Mouse (Mus musculus): Measurements from ENCODE around the gene Umps. TPM values are rescaled to one million over a fixed set of nuclear protein-coding genes. Genes with fewer than 3 reads are reported as not detected.

Umps gene
- polyA plus RNA-seq (2015; fragmentation: Nextera tagmentation; extraction: Ambion mirVana) = 34.0 and 35.1 TPM in 2 replicates

DNA sequence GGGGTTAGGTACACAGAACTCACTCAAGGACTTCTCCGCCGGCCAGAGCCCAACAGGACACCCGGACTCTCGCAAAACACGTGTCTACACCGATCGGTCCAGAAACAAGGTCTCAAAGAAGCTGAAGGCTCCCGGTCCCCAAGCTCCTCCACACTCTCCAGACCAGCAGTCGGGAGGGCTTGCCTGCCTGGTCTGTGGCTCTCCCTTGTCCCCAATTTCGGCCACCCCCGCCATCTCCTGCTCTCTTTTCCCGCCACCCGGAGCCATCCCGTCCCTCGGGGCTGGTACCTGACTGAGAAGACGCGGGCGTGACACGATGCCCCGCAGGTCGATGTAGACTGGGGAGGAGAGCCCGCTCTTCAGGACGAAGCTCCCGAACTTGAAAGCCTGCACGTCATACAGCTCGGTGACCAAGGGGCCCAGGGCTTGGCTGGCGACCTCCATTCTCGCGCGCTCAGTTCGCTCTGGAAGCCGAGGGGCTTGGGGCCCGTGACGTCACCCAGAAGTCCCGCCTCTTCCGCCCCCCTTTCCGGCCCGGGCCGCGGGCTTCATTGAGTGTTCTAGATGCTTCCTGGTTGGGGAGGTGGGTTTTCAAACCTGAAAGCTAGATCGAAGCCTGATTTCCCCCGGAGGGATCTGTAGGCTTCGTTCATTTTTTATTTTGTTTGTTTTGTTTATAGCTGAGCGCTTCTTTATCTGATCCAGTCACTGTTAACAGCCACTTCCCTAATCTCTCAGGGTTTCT is at the start of gene Umps:
TSS of gene Umps (minus strand) at position 501 of the 745 bp plus-strand sequence.
- H3K27ac ChIP-seq (replicated peaks) = peak within 1 kb of the TSS; percentile 54
- H3K4me1 ChIP-seq (replicated peaks) = peaks cover 31% of the 10 kb centered on the region
- H3K4me3 ChIP-seq (replicated peaks) = peak within 1 kb of the TSS; percentile 90
- WGBS (ENCODE audit: insufficient replicate concordance) = under 1% methylated on average over 44 of the region's 44 CpGs
- H3K4me2 ChIP-seq = peak within 1 kb of the TSS; percentile 88
- ATAC-seq (ENCODE audit: insufficient read depth) = peak; percentile 80
- H3K36me3 ChIP-seq (replicated peaks) = peaks cover 18% of the 10 kb centered on the region
- no peaks in the 10 kb centered on the region for H3K9me3 ChIP-seq (replicated peaks)
- H3K9ac ChIP-seq = peak within 1 kb of the TSS; percentile 87
- no peaks in the 10 kb centered on the region for H3K27me3 ChIP-seq

DNA sequence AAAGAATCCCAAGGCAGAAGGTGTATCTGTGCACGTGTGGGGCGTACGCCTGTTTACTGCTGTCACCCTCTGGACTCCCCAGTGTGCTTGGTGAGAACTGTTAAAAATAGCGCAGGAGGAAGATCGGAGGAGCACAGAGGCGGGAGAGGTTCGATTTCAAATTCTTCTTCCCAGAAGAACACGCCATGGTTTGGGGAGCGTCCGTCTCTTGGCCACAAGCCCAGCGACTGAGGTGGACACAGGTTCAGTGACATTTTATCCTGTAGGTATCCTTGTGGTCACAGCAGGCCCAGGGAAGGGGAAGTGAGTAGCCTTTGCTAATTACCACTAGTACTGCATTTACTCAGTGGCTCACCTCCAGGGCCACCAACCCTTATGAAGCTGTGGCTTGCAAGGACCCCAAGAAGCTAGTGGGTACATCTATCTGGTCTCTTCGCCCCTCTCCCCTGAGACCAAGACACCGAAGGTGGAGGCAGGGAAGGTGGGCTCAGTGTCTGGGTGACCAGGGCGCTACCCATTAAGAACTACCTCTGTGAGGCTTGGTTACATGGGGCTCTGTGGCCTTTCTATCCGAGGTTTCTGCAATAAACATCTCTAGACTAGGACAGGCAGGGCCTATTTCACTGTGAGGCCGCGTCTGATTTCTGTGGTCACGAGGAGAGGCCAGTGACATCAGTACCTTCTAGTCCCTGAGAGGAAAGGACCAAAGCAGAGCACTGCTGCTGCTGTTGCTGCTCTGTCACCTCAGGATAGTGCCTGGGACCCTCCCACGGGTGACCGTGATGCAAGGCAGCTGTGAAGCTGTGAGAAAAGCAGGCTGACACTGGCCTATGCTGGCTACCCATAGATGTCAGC is 45.4 kb upstream of the Umps start:
- Histone ChIP-seq H3K4me3 (replicated peaks) (no peak overlapping the region), H3K27ac (replicated peaks) (no peak overlapping the region), H3K4me2 (no peak overlapping the region), H3K9ac (no peak overlapping the region), H3K36me3 (replicated peaks) (peaks cover 10% of the 10 kb centered on the region; the same call in 1 of the 2 replicates), H3K9me3 (replicated peaks) (no peaks in the 10 kb centered on the region), H3K4me1 (replicated peaks) (no peaks in the 10 kb centered on the region; the same call in 1 of the 2 replicates), H3K27me3 (no peaks in the 10 kb centered on the region)
- ATAC-seq (ENCODE audit: insufficient read depth) = no peak
- 67% methylated on average over 20 of the region's 20 CpGs for WGBS (ENCODE audit: insufficient replicate concordance)

DNA sequence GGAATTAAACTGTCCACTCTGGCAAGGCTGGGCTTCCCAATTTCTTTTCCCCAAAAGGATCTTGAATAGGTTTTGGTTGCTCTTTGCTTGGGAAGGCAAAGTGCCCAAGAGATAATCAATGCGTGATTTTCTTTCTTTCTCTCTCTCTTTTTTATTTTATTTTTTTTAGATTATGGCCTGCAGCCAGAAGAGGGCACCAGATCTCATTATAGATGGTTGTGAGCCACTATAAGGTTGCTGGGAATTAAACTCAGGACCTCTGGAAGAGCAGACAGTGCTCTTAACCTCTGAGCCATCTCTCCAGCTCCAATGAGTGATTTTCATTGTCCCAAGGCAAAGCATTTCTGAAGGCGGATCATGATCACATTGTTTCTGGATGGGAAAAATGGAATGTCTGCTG is 42.7 kb upstream of the Umps start:
- H3K4me1 ChIP-seq (replicated peaks) = no peaks in the 10 kb centered on the region; the same call in 1 of the 2 replicates
- WGBS (ENCODE audit: insufficient replicate concordance) = 78% methylated on average over 2 of the region's 2 CpGs
- H3K9me3 ChIP-seq (replicated peaks) = no peaks in the 10 kb centered on the region
- no peaks in the 10 kb centered on the region for H3K27me3 ChIP-seq
- no peak overlapping the region for H3K9ac ChIP-seq
- H3K4me2 ChIP-seq = no peak overlapping the region
- H3K4me3 ChIP-seq (replicated peaks) = no peak overlapping the region
- no peak overlapping the region for H3K27ac ChIP-seq (replicated peaks)
- H3K36me3 ChIP-seq (replicated peaks) = peaks cover 10% of the 10 kb centered on the region; the same call in 1 of the 2 replicates
- no peak for ATAC-seq (ENCODE audit: insufficient read depth)

DNA sequence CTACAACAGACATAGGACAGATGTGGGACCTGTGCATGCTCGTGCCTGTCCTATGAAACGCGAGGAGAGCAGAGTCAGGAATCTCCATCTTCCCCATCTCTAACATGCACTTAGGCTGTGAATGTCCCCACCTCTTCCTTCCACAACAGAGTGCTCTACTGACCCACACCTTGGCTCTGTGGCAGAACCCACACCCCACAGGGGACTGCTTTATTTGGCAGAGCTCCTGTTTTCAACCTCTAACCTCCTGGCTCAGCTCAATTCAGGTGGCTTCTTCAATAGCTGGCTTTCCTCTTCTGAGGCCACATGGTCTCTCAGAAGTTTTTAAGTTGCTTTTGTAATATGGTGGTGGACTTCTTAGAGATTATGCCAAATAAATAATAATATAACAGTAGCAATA is 39.1 kb upstream of the Umps start:
- ATAC-seq (ENCODE audit: insufficient read depth) = no peak
- Histone ChIP-seq H3K36me3 (replicated peaks) (peaks cover 5% of the 10 kb centered on the region; the same call in 1 of the 2 replicates), H3K9me3 (replicated peaks) (no peaks in the 10 kb centered on the region), H3K27me3 (no peaks in the 10 kb centered on the region), H3K9ac (no peak overlapping the region), H3K4me2 (no peak overlapping the region), H3K4me1 (replicated peaks) (no peaks in the 10 kb centered on the region; the same call in 1 of the 2 replicates), H3K4me3 (replicated peaks) (no peak overlapping the region), H3K27ac (replicated peaks) (no peak overlapping the region)
- WGBS (ENCODE audit: insufficient replicate concordance) = 84% methylated on average over 3 of the region's 3 CpGs

DNA sequence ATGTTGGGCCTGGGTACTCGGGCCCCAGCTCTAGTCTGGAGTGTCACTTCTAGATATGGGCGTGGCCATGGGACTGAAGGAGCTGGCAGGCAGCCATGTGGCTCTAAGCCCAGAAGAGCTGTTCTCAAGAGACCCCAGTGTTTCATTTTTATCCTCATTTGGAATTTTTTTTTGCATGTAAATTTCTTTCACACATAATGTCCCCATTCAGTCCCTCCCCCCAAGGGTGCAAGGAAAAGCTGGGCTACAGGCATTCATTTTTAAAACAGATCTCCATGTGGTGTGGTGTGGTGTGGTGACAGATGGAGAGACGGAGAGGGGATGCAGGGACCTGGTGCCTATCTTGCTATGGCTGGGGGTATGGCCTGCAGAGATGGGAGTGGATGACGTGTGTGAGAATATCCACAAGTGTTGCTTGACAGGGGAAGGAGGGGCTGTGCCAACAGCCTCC is 37.3 kb upstream of the Umps start:
- no peaks in the 10 kb centered on the region for H3K36me3 ChIP-seq (replicated peaks)
- no peak overlapping the region for H3K4me2 ChIP-seq
- H3K4me3 ChIP-seq (replicated peaks) = no peak overlapping the region
- H3K27me3 ChIP-seq = no peaks in the 10 kb centered on the region
- no peaks in the 10 kb centered on the region; the same call in 1 of the 2 replicates for H3K4me1 ChIP-seq (replicated peaks)
- H3K9ac ChIP-seq = no peak overlapping the region
- WGBS (ENCODE audit: insufficient replicate concordance) = 38% methylated on average over 4 of the region's 4 CpGs
- no peak for ATAC-seq (ENCODE audit: insufficient read depth)
- no peaks in the 10 kb centered on the region for H3K9me3 ChIP-seq (replicated peaks)
- no peak overlapping the region for H3K27ac ChIP-seq (replicated peaks)

DNA sequence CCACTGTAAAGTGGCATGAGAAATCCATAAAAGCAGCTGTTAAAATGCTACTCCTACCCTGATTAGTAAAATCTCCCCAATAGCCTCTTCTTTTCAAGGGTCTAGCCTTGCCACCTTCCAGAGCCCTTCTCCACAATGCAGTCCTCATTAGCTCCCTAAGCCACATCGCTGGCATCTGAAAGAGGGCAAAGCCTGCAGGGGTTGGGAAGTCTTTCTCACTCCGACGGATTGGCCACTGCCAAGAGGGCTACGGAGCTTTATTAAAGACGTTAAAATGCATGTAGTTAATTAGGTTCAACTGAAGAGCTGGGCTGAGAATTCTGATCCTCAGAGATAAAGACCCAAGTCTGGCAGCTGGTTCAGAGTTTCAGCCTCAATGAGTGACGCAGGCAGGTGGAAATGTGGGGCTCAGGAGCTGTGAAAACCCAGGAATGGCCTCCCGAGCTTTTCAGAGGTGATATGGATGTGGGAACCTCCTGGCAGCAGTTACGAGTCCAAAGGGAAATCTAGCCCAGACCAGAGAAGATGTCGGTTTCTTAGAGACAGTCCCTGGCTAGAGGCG is 36.8 kb upstream of the Umps start:
- H3K36me3 ChIP-seq (replicated peaks) = no peaks in the 10 kb centered on the region
- H3K4me1 ChIP-seq (replicated peaks) = no peaks in the 10 kb centered on the region; the same call in 1 of the 2 replicates
- no peaks in the 10 kb centered on the region for H3K9me3 ChIP-seq (replicated peaks)
- no peak for ATAC-seq (ENCODE audit: insufficient read depth)
- H3K9ac ChIP-seq = no peak overlapping the region
- no peak overlapping the region for H3K4me3 ChIP-seq (replicated peaks)
- 61% methylated on average over 10 of the region's 10 CpGs for WGBS (ENCODE audit: insufficient replicate concordance)
- no peak overlapping the region for H3K27ac ChIP-seq (replicated peaks)
- H3K4me2 ChIP-seq = no peak overlapping the region
- no peaks in the 10 kb centered on the region for H3K27me3 ChIP-seq

DNA sequence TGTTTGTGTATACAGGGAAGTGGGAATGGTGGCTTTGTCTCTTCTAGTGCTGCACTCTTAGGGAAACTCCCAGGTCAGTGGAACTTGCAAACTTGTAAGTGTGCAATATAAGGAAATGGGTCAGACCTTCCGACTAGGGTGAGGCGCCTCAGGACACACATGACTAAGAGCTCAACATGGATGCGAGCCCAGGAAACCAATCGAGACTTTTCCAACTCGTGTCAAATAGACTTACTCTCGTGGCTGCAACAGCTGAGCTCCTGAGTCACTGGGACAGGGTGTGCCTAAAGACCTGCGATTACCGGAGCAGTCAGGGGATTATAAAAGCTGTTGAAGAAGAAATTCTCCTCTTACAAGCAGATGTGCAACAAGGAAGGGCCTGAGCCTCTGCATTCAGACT is 33.9 kb upstream of the Umps start:
- Histone ChIP-seq H3K36me3 (replicated peaks) (no peaks in the 10 kb centered on the region), H3K27ac (replicated peaks) (no peak overlapping the region), H3K9me3 (replicated peaks) (no peaks in the 10 kb centered on the region), H3K4me1 (replicated peaks) (peaks cover 3% of the 10 kb centered on the region; the same call in 1 of the 2 replicates), H3K4me3 (replicated peaks) (no peak overlapping the region), H3K27me3 (peaks cover 4% of the 10 kb centered on the region; the same call in 1 of the 2 replicates), H3K9ac (no peak overlapping the region), H3K4me2 (no peak overlapping the region)
- no peak for ATAC-seq (ENCODE audit: insufficient read depth)
- WGBS (ENCODE audit: insufficient replicate concordance) = 62% methylated on average over 8 of the region's 8 CpGs

DNA sequence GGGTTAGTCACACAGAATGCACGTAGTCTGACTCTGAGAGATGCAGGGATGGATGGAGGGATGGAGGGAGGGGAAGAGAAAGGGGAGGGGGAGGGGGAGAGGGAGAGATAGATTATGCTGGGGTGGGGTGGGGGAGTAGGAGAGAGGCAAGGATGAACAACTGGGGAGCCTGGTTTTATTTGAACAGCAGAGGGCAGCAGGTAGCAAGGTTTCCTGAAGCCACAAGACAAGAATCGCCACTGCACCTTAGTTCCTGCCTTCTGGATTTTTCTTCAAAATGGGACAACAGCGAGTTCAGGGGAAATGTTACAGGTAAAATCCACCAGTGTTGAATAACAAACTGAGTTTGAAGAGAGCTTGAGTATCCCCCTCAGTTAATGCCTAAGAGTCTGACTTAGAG is 32.5 kb upstream of the Umps start:
- Histone ChIP-seq H3K4me3 (replicated peaks) (no peak overlapping the region), H3K4me1 (replicated peaks) (peaks cover 5% of the 10 kb centered on the region; the same call in 1 of the 2 replicates), H3K27me3 (peaks cover 4% of the 10 kb centered on the region; the same call in 1 of the 2 replicates), H3K9me3 (replicated peaks) (no peaks in the 10 kb centered on the region), H3K36me3 (replicated peaks) (no peaks in the 10 kb centered on the region), H3K9ac (no peak overlapping the region), H3K27ac (replicated peaks) (no peak overlapping the region), H3K4me2 (no peak overlapping the region)
- no peak for ATAC-seq (ENCODE audit: insufficient read depth)
- WGBS (ENCODE audit: insufficient replicate concordance) = 27% methylated on average over 3 of the region's 3 CpGs

DNA sequence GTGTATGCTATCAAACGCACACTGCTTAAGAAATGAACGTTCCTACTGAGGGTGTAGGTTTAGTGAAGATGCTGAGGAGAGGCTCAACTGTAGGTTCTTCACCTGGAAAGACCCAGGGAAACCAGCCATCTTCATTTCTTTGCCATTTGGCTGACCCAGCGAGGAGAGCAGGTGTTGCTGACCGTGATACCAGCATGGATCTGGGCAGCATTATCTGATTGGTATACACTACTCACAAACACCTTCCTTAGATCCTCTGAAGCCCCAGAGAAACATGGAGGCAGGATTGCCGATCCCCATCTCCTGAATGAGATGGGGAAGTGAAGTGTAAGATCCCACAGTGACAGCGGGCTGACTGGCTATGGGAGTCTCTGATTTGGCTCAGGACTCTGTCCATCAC is 31.2 kb upstream of the Umps start:
- Histone ChIP-seq H3K27ac (replicated peaks) (no peak overlapping the region), H3K9ac (no peak overlapping the region), H3K4me3 (replicated peaks) (no peak overlapping the region), H3K36me3 (replicated peaks) (no peaks in the 10 kb centered on the region), H3K9me3 (replicated peaks) (no peaks in the 10 kb centered on the region), H3K27me3 (peaks cover 4% of the 10 kb centered on the region; the same call in 1 of the 2 replicates), H3K4me2 (no peak overlapping the region), H3K4me1 (replicated peaks) (peaks cover 5% of the 10 kb centered on the region; the same call in 1 of the 2 replicates)
- ATAC-seq (ENCODE audit: insufficient read depth) = no peak
- 65% methylated on average over 6 of the region's 6 CpGs for WGBS (ENCODE audit: insufficient replicate concordance)

DNA sequence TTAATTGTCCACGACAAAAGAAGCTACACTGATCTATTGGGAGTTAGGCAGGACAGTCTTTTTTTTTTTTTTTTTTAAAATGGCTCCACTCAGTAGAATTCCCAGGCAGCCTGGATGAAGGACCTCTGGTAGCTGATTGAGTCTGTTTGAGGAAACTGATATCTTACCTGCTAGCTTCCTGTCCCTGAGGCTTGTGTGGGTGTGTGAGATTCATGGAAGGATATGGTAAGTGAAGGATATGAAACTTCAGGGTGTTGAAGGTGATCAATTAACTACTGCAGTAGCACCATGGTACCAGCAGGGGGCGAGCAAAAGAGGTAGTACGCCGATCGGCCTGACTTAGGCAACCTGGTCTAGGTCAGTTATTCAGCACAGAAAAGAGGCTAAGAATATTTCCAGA is 29.2 kb upstream of the Umps start:
- Histone ChIP-seq H3K27ac (replicated peaks) (no peak overlapping the region), H3K9me3 (replicated peaks) (no peaks in the 10 kb centered on the region), H3K4me1 (replicated peaks) (peaks cover 5% of the 10 kb centered on the region; the same call in 1 of the 2 replicates), H3K36me3 (replicated peaks) (no peaks in the 10 kb centered on the region), H3K4me2 (no peak overlapping the region), H3K4me3 (replicated peaks) (no peak overlapping the region), H3K9ac (no peak overlapping the region), H3K27me3 (peaks cover 4% of the 10 kb centered on the region; the same call in 1 of the 2 replicates)
- 1% methylated on average over 5 of the region's 5 CpGs for WGBS (ENCODE audit: insufficient replicate concordance)
- no peak for ATAC-seq (ENCODE audit: insufficient read depth)

Measured in liver, embryonic 15.5 days (tissue).